Comparison of ENCODE assay signal across 18 mouse cellular contexts in the genomic region with DNA sequence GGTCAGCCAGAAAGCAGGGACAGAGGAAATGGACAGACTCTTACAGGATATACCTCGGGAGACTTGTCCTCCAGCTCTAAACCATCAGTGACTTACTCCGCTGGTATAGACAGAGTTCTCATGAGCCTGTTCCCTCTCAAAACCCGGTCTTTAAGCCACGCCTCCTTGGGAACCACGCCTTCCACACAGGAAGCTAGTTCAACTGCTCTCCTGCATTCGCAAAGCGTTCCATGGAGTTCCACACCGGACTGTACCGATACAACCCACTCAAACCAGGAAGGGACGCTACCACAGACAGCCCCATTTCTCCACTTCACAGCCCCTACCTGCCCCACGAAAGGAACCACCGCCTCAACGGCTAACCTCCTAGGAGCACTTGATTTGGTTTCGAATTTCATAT. TPM values are rescaled to one million over a fixed set of nuclear protein-coding genes. Genes with fewer than 3 reads are reported as not detected.
DNase-seq lines count a peak whose midpoint lies in the region; ATAC-seq and TF ChIP-seq lines count a peak whose summit lies in the region.
"Had no signal": no experiment of that assay in that cellular context is flagged by ENCODE, and none has a peak within 500 bp of the region (broad histone marks: within the 10 kb centered on the region; RNA-seq: fewer than 3 reads in every experiment).

No protein-coding gene starts in this region.

- TF ChIP-seq EP300 in liver, postnatal 0 days (IDR thresholded peaks at IDR 0.05; ENCODE audit: low read depth): no peak

- H3K9me3 ChIP-seq in liver, embryonic 12.5 days (replicated peaks): no peaks in the 10 kb centered on the region
- no peaks in the 10 kb centered on the region for H3K9me3 ChIP-seq in liver, postnatal 0 days (ENCODE audit: low read length)
- no peaks in the 10 kb centered on the region for H3K9me3 ChIP-seq in ES-E14 (ENCODE audit: control insufficient read depth, insufficient read depth, low read depth, low read length)
- H3K9me3 ChIP-seq in embryonic facial prominence, embryonic 10.5 days: no peaks in the 10 kb centered on the region
- H3K9me3 ChIP-seq: embryonic facial prominence, embryonic 12.5 days; forebrain, embryonic 15.5 days; heart, embryonic 10.5 days; intestine, embryonic 15.5 days had no signal

- H3K9ac ChIP-seq in liver, embryonic 12.5 days: no peak overlapping the region
- no peak overlapping the region for H3K9ac ChIP-seq in liver, postnatal 0 days (replicated peaks)
- H3K9ac ChIP-seq in ES-E14 (ENCODE audit: insufficient read depth, low read depth, low read length, poor library complexity, severe bottlenecking): no peak overlapping the region
- H3K9ac ChIP-seq: embryonic facial prominence, embryonic 12.5 days; forebrain, embryonic 15.5 days; hindbrain, embryonic 14.5 days; intestine, embryonic 15.5 days had no signal

- no peak for ATAC-seq in liver, embryonic 12.5 days
- no peak for ATAC-seq in liver, postnatal 0 days
- ATAC-seq: forebrain, embryonic 15.5 days; intestine, embryonic 15.5 days had no signal

- no peak overlapping the region for H3K27ac ChIP-seq in liver, embryonic 12.5 days
- H3K27ac ChIP-seq in liver, postnatal 0 days (ENCODE audit: low read depth): no peak overlapping the region
- no peak overlapping the region for H3K27ac ChIP-seq in ES-E14 (ENCODE audit: insufficient read depth, low read depth, low read length, poor library complexity, severe bottlenecking)
- no peak overlapping the region for H3K27ac ChIP-seq in embryonic facial prominence, embryonic 10.5 days (replicated peaks)
- H3K27ac ChIP-seq: embryonic facial prominence, embryonic 12.5 days; heart, embryonic 10.5 days; hindbrain, embryonic 14.5 days; intestine, embryonic 15.5 days had no signal

- WGBS in liver, embryonic 12.5 days (ENCODE audit: insufficient replicate concordance): 51% methylated on average over 14 of the region's 14 CpGs
- 65% methylated on average over 14 of the region's 14 CpGs for WGBS in liver, postnatal 0 days (ENCODE audit: insufficient replicate concordance)
- 84% methylated on average over 14 of the region's 14 CpGs for whole genome bisulfite sequencing in embryonic facial prominence, embryonic 10.5 days

- no peaks in the 10 kb centered on the region for H3K36me3 ChIP-seq in liver, embryonic 12.5 days
- no peaks in the 10 kb centered on the region for H3K36me3 ChIP-seq in liver, postnatal 0 days (replicated peaks; ENCODE audit: insufficient read depth, low read length)
- H3K36me3 ChIP-seq in ES-E14 (ENCODE audit: control insufficient read depth, insufficient read depth, low read length, poor library complexity, severe bottlenecking): no peaks in the 10 kb centered on the region
- H3K36me3 ChIP-seq in embryonic facial prominence, embryonic 10.5 days (replicated peaks): no peaks in the 10 kb centered on the region
- H3K36me3 ChIP-seq: embryonic facial prominence, embryonic 12.5 days; forebrain, embryonic 15.5 days; heart, embryonic 10.5 days; intestine, embryonic 15.5 days had no signal

- H3K27me3 ChIP-seq in liver, embryonic 12.5 days (replicated peaks): peaks cover 5% of the 10 kb centered on the region
- no peaks in the 10 kb centered on the region for H3K27me3 ChIP-seq in liver, postnatal 0 days (ENCODE audit: insufficient read depth, low read length)
- no peaks in the 10 kb centered on the region for H3K27me3 ChIP-seq in embryonic facial prominence, embryonic 10.5 days (replicated peaks; ENCODE audit: low read depth, poor library complexity, severe bottlenecking)
- H3K27me3 ChIP-seq: embryonic facial prominence, embryonic 12.5 days; forebrain, embryonic 15.5 days; intestine, embryonic 15.5 days had no signal

- H3K4me2 ChIP-seq in liver, embryonic 12.5 days: peak overlapping the region; percentile 12; the same call in 1 of the 2 replicates
- H3K4me2 ChIP-seq in liver, postnatal 0 days (ENCODE audit: low read depth, low read length): no peak overlapping the region
- H3K4me2 ChIP-seq: embryonic facial prominence, embryonic 12.5 days; forebrain, embryonic 15.5 days; hindbrain, embryonic 14.5 days; intestine, embryonic 15.5 days had no signal

- H3K4me3 ChIP-seq in liver, embryonic 12.5 days: no peak overlapping the region
- no peak overlapping the region for H3K4me3 ChIP-seq in liver, postnatal 0 days (ENCODE audit: low read depth, low read length)
- no peak overlapping the region for H3K4me3 ChIP-seq in ES-E14 (ENCODE audit: insufficient read depth in 1 of 2, low read depth in 1 of 2, low read length in 2 of 2, poor library complexity in 1 of 2, severe bottlenecking in 1 of 2)
- no peak overlapping the region for H3K4me3 ChIP-seq in embryonic facial prominence, embryonic 10.5 days
- H3K4me3 ChIP-seq: embryonic facial prominence, embryonic 12.5 days; forebrain, embryonic 15.5 days; heart, embryonic 10.5 days; intestine, embryonic 15.5 days had no signal

- in situ Hi-C loops in ES-E14 (cut with MboI; ENCODE audit: low sequenced_read_pairs in 2 of 2, unreplicated experiment in 2 of 2): no loop called here

- peaks cover 4% of the 10 kb centered on the region; the same call in 1 of the 2 replicates for H3K4me1 ChIP-seq in liver, embryonic 12.5 days
- 0 out of 2 replicates have a peak, but pooled peaks cover 4% of the 10 kb centered on the region for H3K4me1 ChIP-seq in liver, postnatal 0 days (ENCODE audit: insufficient read depth)
- H3K4me1 ChIP-seq in ES-E14 (ENCODE audit: control insufficient read depth in 2 of 2, insufficient read depth in 2 of 2, low read length in 2 of 2, poor library complexity in 1 of 2): peaks cover 0 to 20% of the 10 kb centered on the region in 2 experiments; a peak in 1 of 4 replicates
- peaks cover 30% of the 10 kb centered on the region for H3K4me1 ChIP-seq in embryonic facial prominence, embryonic 10.5 days
- H3K4me1 ChIP-seq: intestine, embryonic 15.5 days had no signal

- no peak for TF ChIP-seq CTCF in liver, postnatal 0 days (IDR thresholded peaks at IDR 0.05; ENCODE audit: low read depth)

- no peak for DNase-seq in liver, postnatal 0 days
- DNase-seq in 416B (ENCODE audit: low read depth): peak; percentile 50
- peak; percentile 16 for DNase-seq in ES-E14 (ENCODE audit: low read depth, low spot score)
- peak; percentile 55 for DNase-seq in ZHBTc4 (ENCODE audit: low read depth, low spot score)
- no peak for DNase-seq in embryonic facial prominence, embryonic 10.5 days (ENCODE audit: low spot score)
- DNase-seq: adrenal gland, postnatal 10 days; cerebellum, adult 11 months; cerebellum, postnatal 10 days; embryo, embryonic 11 days; gastrocnemius, postnatal 10 days; heart, adult 18-20 months; heart, postnatal 10 days had no signal

TF ChIP-seq in ES-E14, 5 proteins besides CTCF, POLR2A, EP300 and RAD21:
- TF ChIP-seq MAFK (IDR thresholded peaks at IDR 0.05; ENCODE audit: insufficient read depth, low read depth, low read length): no peak
- no peak for TF ChIP-seq HCFC1 (IDR thresholded peaks at IDR 0.05; ENCODE audit: borderline replicate concordance, insufficient read depth, low read length)
- TF ChIP-seq ZC3H11A (IDR thresholded peaks at IDR 0.05; ENCODE audit: borderline replicate concordance, low read depth, low read length): no peak
- TF ChIP-seq CHD2 (IDR thresholded peaks at IDR 0.05; ENCODE audit: low read depth, low read length): no peak
- TF ChIP-seq ZNF384 (IDR thresholded peaks at IDR 0.05; ENCODE audit: low read depth, low read length): no peak
TF ChIP-seq in ES-E14: peak in this region for 0.

RNA-seq across cellular contexts. Expression of a gene that starts 50.1 kb away (rescaled TPM):
- 0.45 and 0.52 TPM in 2 replicates for polyA plus RNA-seq in liver, embryonic 12.5 days (2016; fragmentation: Nextera tagmentation; extraction: Ambion mirVana)
- polyA plus RNA-seq in liver, postnatal 0 days (2015; fragmentation: Nextera tagmentation; extraction: Ambion mirVana): 0.89 and 0.97 TPM in 2 replicates
- total RNA-seq in ES-E14 (2012; rRNA removed): 0.21 and 0.67 TPM in 2 replicates
- polyA plus RNA-seq in embryonic facial prominence, embryonic 10.5 days (2016; fragmentation: Nextera tagmentation; extraction: Ambion mirVana): 5.0 and 6.9 TPM in 2 replicates

Comparison
In these comparisons a context has a peak if more than half of its experiments do, and no peak if none do; other contexts are left out.
1. DNase-seq: peak in 416B (single experiment), ES-E14 (single experiment) and ZHBTc4 (single experiment); none in liver, postnatal 0 days (single experiment) and embryonic facial prominence, embryonic 10.5 days (single experiment).